ENCODE assay signal across 19 mouse cellular contexts in the genomic region with DNA sequence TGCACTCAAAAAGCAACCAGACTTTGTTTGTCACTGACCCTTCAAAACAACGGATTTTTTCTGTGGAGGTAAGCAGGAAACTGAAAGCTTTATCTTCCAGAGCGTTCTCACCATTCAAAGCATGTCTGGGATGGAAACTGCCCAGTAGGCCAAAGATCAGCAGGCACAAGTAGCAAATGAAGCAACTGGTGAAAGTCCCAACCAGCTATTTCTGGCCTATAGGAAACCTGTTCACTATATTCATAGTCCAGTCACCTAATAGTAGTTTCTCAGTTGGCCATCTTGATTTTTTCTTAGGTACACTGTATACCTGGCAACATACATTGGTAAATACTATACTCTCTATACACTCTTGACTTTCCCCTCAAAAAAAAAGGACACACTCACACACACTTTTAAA. TPM values are rescaled to one million over a fixed set of nuclear protein-coding genes. Genes with fewer than 3 reads are reported as not detected.
A peak's percentile ranks its signal among the peaks of the same experiment; 100 is the strongest.
DNase-seq lines count a peak whose midpoint lies in the region; ATAC-seq and TF ChIP-seq lines count a peak whose summit lies in the region.
"Had no signal": no experiment of that assay in that cellular context is flagged by ENCODE, and none has a peak within 500 bp of the region (broad histone marks: within the 10 kb centered on the region; RNA-seq: fewer than 3 reads in every experiment).

No protein-coding gene starts in this region.

- no peak overlapping the region for H3K4me2 ChIP-seq in heart, embryonic 14.5 days (ENCODE audit: low read length)
- no peak overlapping the region for H3K4me2 ChIP-seq in kidney, embryonic 16.5 days (replicated peaks; ENCODE audit: low read depth, low read length)
- no peak overlapping the region for H3K4me2 ChIP-seq in intestine, postnatal 0 days (replicated peaks; ENCODE audit: low read depth)
- no peak overlapping the region for H3K4me2 ChIP-seq in liver, postnatal 0 days (ENCODE audit: low read depth, low read length)
- H3K4me2 ChIP-seq: lung, embryonic 14.5 days; midbrain, embryonic 15.5 days had no signal

- H3K4me1 ChIP-seq in heart, embryonic 14.5 days (ENCODE audit: control insufficient read depth in 2 of 2, insufficient read depth in 2 of 2, low read length in 2 of 2): peaks cover 2 to 60% of the 10 kb centered on the region in 2 experiments
- peaks cover 40% of the 10 kb centered on the region for H3K4me1 ChIP-seq in heart, embryonic 10.5 days
- H3K4me1 ChIP-seq in kidney, embryonic 16.5 days (ENCODE audit: insufficient read depth, low read length): peaks cover 28% of the 10 kb centered on the region
- H3K4me1 ChIP-seq in intestine, postnatal 0 days (replicated peaks; ENCODE audit: control insufficient read depth, insufficient read depth, low read length): peaks cover 17% of the 10 kb centered on the region
- no peaks in the 10 kb centered on the region; the same call in 1 of the 2 replicates for H3K4me1 ChIP-seq in liver, postnatal 0 days (ENCODE audit: insufficient read depth)

- no peaks in the 10 kb centered on the region for H3K36me3 ChIP-seq in heart, embryonic 14.5 days (ENCODE audit: control insufficient read depth, insufficient read depth, low read length)
- H3K36me3 ChIP-seq in heart, embryonic 10.5 days: no peaks in the 10 kb centered on the region
- H3K36me3 ChIP-seq in kidney, embryonic 16.5 days (ENCODE audit: insufficient read depth, low read length): no peaks in the 10 kb centered on the region
- H3K36me3 ChIP-seq in intestine, postnatal 0 days (ENCODE audit: control insufficient read depth, insufficient read depth): no peaks in the 10 kb centered on the region
- no peaks in the 10 kb centered on the region for H3K36me3 ChIP-seq in liver, postnatal 0 days (replicated peaks; ENCODE audit: insufficient read depth, low read length)
- H3K36me3 ChIP-seq: midbrain, embryonic 15.5 days had no signal

- no peaks in the 10 kb centered on the region for H3K27me3 ChIP-seq in heart, embryonic 14.5 days (ENCODE audit: control insufficient read depth, insufficient read depth, low read length)
- H3K27me3 ChIP-seq in heart, embryonic 10.5 days (ENCODE audit: insufficient read depth, poor library complexity, severe bottlenecking): no peaks in the 10 kb centered on the region
- H3K27me3 ChIP-seq in kidney, embryonic 16.5 days (ENCODE audit: insufficient read depth, low read length): no peaks in the 10 kb centered on the region
- H3K27me3 ChIP-seq in intestine, postnatal 0 days (replicated peaks; ENCODE audit: control insufficient read depth, insufficient read depth, low read length): no peaks in the 10 kb centered on the region
- H3K27me3 ChIP-seq in liver, postnatal 0 days (ENCODE audit: insufficient read depth, low read length): no peaks in the 10 kb centered on the region
- H3K27me3 ChIP-seq: midbrain, embryonic 15.5 days had no signal

- DNase-seq in heart, embryonic 10.5 days (ENCODE audit: low spot score): no peak
- peak; percentile 31 for DNase-seq in kidney, postnatal 10 days
- peak; percentile 37 for DNase-seq in liver, postnatal 0 days
- no peak for DNase-seq in left cerebral cortex, adult 9 months (ENCODE audit: low spot score in 2 of 2)
- DNase-seq in cerebellum, adult 8-10 months: no peak
- DNase-seq: adrenal gland, postnatal 25 days; cerebellum, postnatal 10 days; embryo, embryonic 11 days; left cerebral cortex, postnatal 4 days; lung, embryonic 14.5 days; thymus, postnatal 4 days had no signal

- no peak overlapping the region for H3K4me3 ChIP-seq in heart, embryonic 14.5 days (ENCODE audit: control insufficient read depth in 1 of 2, insufficient read depth in 1 of 2, low read depth in 1 of 2, low read length in 2 of 2)
- H3K4me3 ChIP-seq in heart, embryonic 10.5 days: no peak overlapping the region
- H3K4me3 ChIP-seq in kidney, embryonic 16.5 days (ENCODE audit: low read length): no peak overlapping the region
- no peak overlapping the region for H3K4me3 ChIP-seq in intestine, postnatal 0 days (ENCODE audit: low read depth, low read length)
- H3K4me3 ChIP-seq in liver, postnatal 0 days (ENCODE audit: low read depth, low read length): no peak overlapping the region
- H3K4me3 ChIP-seq: midbrain, embryonic 15.5 days had no signal

- 0 out of 4 replicates have a peak overlapping the region, but pooled peaks of 1 of the 2 experiments have one; percentile 34 for H3K27ac ChIP-seq in heart, embryonic 14.5 days (replicated peaks in 1 of 2; ENCODE audit: control insufficient read depth in 1 of 2, insufficient read depth in 1 of 2, low read depth in 2 of 2, low read length in 2 of 2)
- H3K27ac ChIP-seq in heart, embryonic 10.5 days: no peak overlapping the region
- no peak overlapping the region for H3K27ac ChIP-seq in kidney, embryonic 16.5 days (ENCODE audit: low read length)
- H3K27ac ChIP-seq in intestine, postnatal 0 days (ENCODE audit: low read depth, low read length): peak overlapping the region; percentile 62
- H3K27ac ChIP-seq in liver, postnatal 0 days (ENCODE audit: low read depth): peak overlapping the region; percentile 86
- H3K27ac ChIP-seq: midbrain, embryonic 15.5 days had no signal

- 0 out of 2 replicates have a peak overlapping the region, but pooled peaks have one; percentile 23 for H3K9ac ChIP-seq in heart, embryonic 14.5 days (ENCODE audit: low read length)
- H3K9ac ChIP-seq in kidney, embryonic 16.5 days (replicated peaks; ENCODE audit: low read length): no peak overlapping the region
- H3K9ac ChIP-seq in intestine, postnatal 0 days (ENCODE audit: low read depth, low read length): no peak overlapping the region
- no peak overlapping the region for H3K9ac ChIP-seq in liver, postnatal 0 days (replicated peaks)
- H3K9ac ChIP-seq: lung, embryonic 14.5 days; midbrain, embryonic 15.5 days had no signal

- 8% methylated on average over 2 of the region's 2 CpGs for WGBS in heart, embryonic 14.5 days
- 36% methylated on average over 2 of the region's 2 CpGs for WGBS in heart, embryonic 10.5 days
- WGBS in kidney, embryonic 16.5 days: 72% methylated on average over 2 of the region's 2 CpGs
- 26% methylated on average over 2 of the region's 2 CpGs for WGBS in intestine, postnatal 0 days
- 35% methylated on average over 2 of the region's 2 CpGs for WGBS in liver, postnatal 0 days (ENCODE audit: insufficient replicate concordance)

- TF ChIP-seq CTCF in intestine, postnatal 0 days (IDR thresholded peaks at IDR 0.05; ENCODE audit: low read depth): no peak
- no peak for TF ChIP-seq CTCF in liver, postnatal 0 days (IDR thresholded peaks at IDR 0.05; ENCODE audit: low read depth)

- no peak for TF ChIP-seq EP300 in liver, postnatal 0 days (IDR thresholded peaks at IDR 0.05; ENCODE audit: low read depth)

- H3K9me3 ChIP-seq in heart, embryonic 14.5 days (ENCODE audit: control insufficient read depth, low read length): no peaks in the 10 kb centered on the region
- H3K9me3 ChIP-seq in heart, embryonic 10.5 days: no peaks in the 10 kb centered on the region
- H3K9me3 ChIP-seq in kidney, embryonic 16.5 days (ENCODE audit: low read length): no peaks in the 10 kb centered on the region
- H3K9me3 ChIP-seq in intestine, postnatal 0 days (ENCODE audit: control insufficient read depth): no peaks in the 10 kb centered on the region
- H3K9me3 ChIP-seq in liver, postnatal 0 days (ENCODE audit: low read length): no peaks in the 10 kb centered on the region
- H3K9me3 ChIP-seq: midbrain, embryonic 15.5 days had no signal

- ATAC-seq in heart, embryonic 14.5 days (ENCODE audit: insufficient number of reproducible peaks, insufficient read depth, low FRiP score, low read depth): no peak
- no peak for ATAC-seq in kidney, embryonic 16.5 days (ENCODE audit: low FRiP score, low TSS enrichment)
- ATAC-seq in intestine, postnatal 0 days: peak; percentile 62
- peak; percentile 88 for ATAC-seq in liver, postnatal 0 days
- ATAC-seq: CD4-positive, CD25-positive, alpha-beta regulatory T cell, adult 4 months; forebrain, embryonic 14.5 days; midbrain, embryonic 15.5 days had no signal

RNA-seq across cellular contexts. Expression of a gene that starts 13.2 kb away (rescaled TPM):
- polyA plus RNA-seq in heart, embryonic 14.5 days (2014; fragmentation: Nextera tagmentation; extraction: Ambion mirVana): 44.2 and 49.0 TPM in 2 replicates
- 48.0 and 48.9 TPM in 2 replicates for polyA plus RNA-seq in heart, embryonic 10.5 days (2016; fragmentation: Nextera tagmentation; extraction: Ambion mirVana)
- polyA plus RNA-seq in kidney, embryonic 16.5 days (2015; fragmentation: Nextera tagmentation; extraction: Ambion mirVana): 24.9 and 38.5 TPM in 2 replicates
- 18.8 and 19.3 TPM in 2 replicates for polyA plus RNA-seq in intestine, postnatal 0 days (2015; fragmentation: Nextera tagmentation; extraction: Ambion mirVana)
- 4.7 and 5.0 TPM in 2 replicates for polyA plus RNA-seq in liver, postnatal 0 days (2015; fragmentation: Nextera tagmentation; extraction: Ambion mirVana)

RNA-seq across cellular contexts. Expression of a gene that starts 32.7 kb away (rescaled TPM):
- not detected in 2 replicates for polyA plus RNA-seq in heart, embryonic 14.5 days (2014; fragmentation: Nextera tagmentation; extraction: Ambion mirVana)
- polyA plus RNA-seq in heart, embryonic 10.5 days (2016; fragmentation: Nextera tagmentation; extraction: Ambion mirVana): not detected in 2 replicates
- not detected in 2 replicates for polyA plus RNA-seq in kidney, embryonic 16.5 days (2015; fragmentation: Nextera tagmentation; extraction: Ambion mirVana)
- not detected in 2 replicates for polyA plus RNA-seq in intestine, postnatal 0 days (2015; fragmentation: Nextera tagmentation; extraction: Ambion mirVana)
- polyA plus RNA-seq in liver, postnatal 0 days (2015; fragmentation: Nextera tagmentation; extraction: Ambion mirVana): not detected in 2 replicates
- polyA plus RNA-seq: CD4-positive, CD25-positive, alpha-beta regulatory T cell, adult 4 months; forebrain, embryonic 14.5 days; intestine, embryonic 14.5 days; lung, embryonic 14.5 days; midbrain, embryonic 15.5 days; neural tube, embryonic 11.5 days had no signal

Comparison
In these comparisons a context has a peak if more than half of its experiments do, and no peak if none do; other contexts are left out.
1. ATAC-seq: peak in intestine, postnatal 0 days (single experiment) and liver, postnatal 0 days (single experiment); none in heart, embryonic 14.5 days (single experiment) and kidney, embryonic 16.5 days (single experiment).
2. H3K27ac ChIP-seq: peak in intestine, postnatal 0 days (single experiment) and liver, postnatal 0 days (single experiment); none in heart, embryonic 10.5 days (single experiment) and kidney, embryonic 16.5 days (single experiment).
3. DNase-seq: peak in kidney, postnatal 10 days (single experiment) and liver, postnatal 0 days (single experiment); none in heart, embryonic 10.5 days (single experiment), left cerebral cortex, adult 9 months (0 of 2) and cerebellum, adult 8-10 months (single experiment).